Mouse (Mus musculus) kidney, postnatal 10 days (tissue): ENCODE measurements around the gene Cldnd1.

Experiments used
- DNase-seq: peaks from one replicate; pipeline ENCODE4 v3.0.0; 2021; ENCODE audit warnings: mixed read lengths

Cldnd1 gene

GRCm38 (mm10) chr16:58727477-58728131, at the start of gene Cldnd1:
TSS of gene Cldnd1 (plus strand) at chr16:58727910.
- peak; percentile 96 for DNase-seq

- DNase-seq = no peak
These were observed 49.0 kb upstream of the Cldnd1 start for GRCm38 (mm10) chr16:58678660-58679059.

GRCm38 (mm10) chr16:58682046-58682445, 45.7 kb upstream of the Cldnd1 start:
- DNase-seq = no peak

- no peak for DNase-seq
These were observed 44.8 kb upstream of the Cldnd1 start for GRCm38 (mm10) chr16:58682870-58683269.

GRCm38 (mm10) chr16:58683911-58684310, 43.8 kb upstream of the Cldnd1 start:
- no peak for DNase-seq

- DNase-seq = no peak
These were observed 43.2 kb upstream of the Cldnd1 start for GRCm38 (mm10) chr16:58684537-58684936.

GRCm38 (mm10) chr16:58685548-58686537, 41.9 kb upstream of the Cldnd1 start:
- no peak for DNase-seq

GRCm38 (mm10) chr16:58688534-58688933, 39.2 kb upstream of the Cldnd1 start:
- no peak for DNase-seq

- DNase-seq = no peak
These were observed 38.0 kb upstream of the Cldnd1 start for GRCm38 (mm10) chr16:58689555-58690169.

GRCm38 (mm10) chr16:58690322-58690732, 37.4 kb upstream of the Cldnd1 start:
- DNase-seq = no peak

- DNase-seq = no peak
These were observed 33.6 kb upstream of the Cldnd1 start for GRCm38 (mm10) chr16:58694091-58694490.

GRCm38 (mm10) chr16:58696796-58697195, 30.9 kb upstream of the Cldnd1 start:
- DNase-seq = no peak

GRCm38 (mm10) chr16:58697261-58697660, 30.4 kb upstream of the Cldnd1 start:
- DNase-seq = no peak

- DNase-seq = no peak
These were observed 27.5 kb upstream of the Cldnd1 start for GRCm38 (mm10) chr16:58700174-58700573.

GRCm38 (mm10) chr16:58700816-58701424, 26.8 kb upstream of the Cldnd1 start:
- DNase-seq = no peak

- peak; percentile 21 for DNase-seq
These were observed 25.9 kb upstream of the Cldnd1 start for GRCm38 (mm10) chr16:58701779-58702178.

- no peak for DNase-seq
These were observed 25.3 kb upstream of the Cldnd1 start for GRCm38 (mm10) chr16:58702329-58702932.

GRCm38 (mm10) chr16:58703382-58704124, 24.2 kb upstream of the Cldnd1 start:
- peak; percentile 36 for DNase-seq

- DNase-seq = no peak
These were observed 22.7 kb upstream of the Cldnd1 start for GRCm38 (mm10) chr16:58704999-58705398.

GRCm38 (mm10) chr16:58707276-58707905, 20.3 kb upstream of the Cldnd1 start:
- DNase-seq = no peak
